Mouse (Mus musculus) adrenal gland (tissue): ENCODE results near the gene Plbd2.

Experiments
- intact Hi-C: fragments of 180-260 bp; cut with DNase I; formaldehyde crosslinking; loops from one replicate; pipeline ENCODE4 v1.15.1; 2025

Gene Plbd2

DNA sequence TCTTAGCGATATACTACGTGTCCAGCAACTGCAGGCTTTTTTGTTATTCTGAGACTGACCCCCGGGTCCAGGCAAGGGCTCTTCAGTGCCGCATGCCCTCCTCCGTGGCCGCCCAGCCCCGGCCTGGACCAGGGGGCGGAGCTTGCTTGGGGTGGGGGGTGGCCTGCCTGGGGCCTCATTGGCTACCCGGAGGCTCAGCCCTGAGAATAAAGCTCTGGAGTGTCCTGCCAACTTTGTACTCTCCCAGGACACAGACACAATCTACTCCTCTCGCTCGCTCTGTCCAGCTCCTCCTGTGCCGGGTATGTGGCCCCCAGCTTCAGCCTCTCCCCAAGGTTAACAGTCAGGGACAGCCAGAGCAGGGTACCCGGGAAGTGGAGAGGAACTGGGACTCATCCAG, 27.1 kb downstream of the Plbd2 start, which contains the start of gene Sds:
TSS of gene Sds (plus strand) at position 231 of the 400 bp plus-strand sequence.
- intact Hi-C loops, result no loop called here

DNA sequence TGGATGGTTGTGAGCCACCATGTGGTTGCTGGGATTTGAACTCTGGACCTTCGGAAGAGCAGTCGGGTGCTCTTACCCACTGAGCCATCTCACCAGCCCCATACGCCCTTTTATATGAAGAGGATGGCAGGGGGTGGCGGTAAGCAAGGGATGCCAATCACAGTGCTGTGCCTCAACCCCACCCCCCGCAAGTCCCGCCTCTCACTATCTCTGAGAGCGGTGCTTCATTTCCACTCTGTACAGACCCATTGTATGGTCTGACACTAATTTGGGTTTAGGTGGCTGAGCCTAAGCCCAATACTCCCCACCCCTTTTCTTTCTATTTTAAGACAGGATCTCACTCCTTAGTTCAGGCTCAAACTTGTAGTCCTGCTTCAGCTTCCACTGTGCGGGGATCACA, 27.6 kb downstream of the Plbd2 start:
- intact Hi-C loops, result no loop called here

DNA sequence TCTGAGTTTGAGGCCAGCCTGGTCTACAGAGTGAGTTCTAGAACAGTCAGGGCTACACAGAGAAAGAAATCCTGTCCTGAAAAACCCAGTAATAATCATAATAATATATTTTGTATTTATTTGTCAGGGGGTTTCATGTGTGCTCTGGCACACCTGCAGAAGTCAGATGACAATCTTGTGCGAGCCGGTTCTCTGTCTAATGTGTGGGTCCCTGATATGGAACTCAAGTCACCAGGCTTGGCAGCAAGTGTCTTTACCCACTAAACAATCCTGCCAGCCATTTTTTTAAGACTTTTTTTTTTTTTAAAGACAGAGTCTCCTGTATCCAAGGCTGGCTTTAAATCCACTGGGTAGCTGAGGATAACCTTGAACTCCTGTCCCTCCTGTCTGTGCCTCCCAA, 30.1 kb downstream of the Plbd2 start:
- intact Hi-C loops, result no loop called here

DNA sequence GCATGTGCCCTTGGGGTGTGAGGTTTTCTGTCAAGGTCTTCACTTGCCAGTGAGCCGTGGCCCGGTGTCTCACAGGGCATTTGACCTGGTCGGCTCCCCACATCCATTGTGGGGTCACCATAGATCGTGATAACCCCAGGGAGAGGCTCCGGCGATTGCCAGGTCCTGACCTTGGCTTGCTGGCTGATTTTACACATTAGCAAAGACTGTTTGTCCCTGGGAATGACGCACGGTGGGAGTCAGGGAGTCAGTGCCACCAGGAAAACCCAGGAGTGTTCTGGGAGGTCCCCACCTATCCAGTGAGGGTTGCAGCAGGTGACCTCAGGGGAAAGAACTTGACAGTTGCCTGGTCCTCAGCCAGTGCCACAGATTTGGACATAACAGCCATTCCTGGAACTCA, 30.7 kb downstream of the Plbd2 start, which contains the start of gene Sdsl:
TSS of gene Sdsl (minus strand) at position 41 of the 400 bp plus-strand sequence.
- intact Hi-C loops, result no loop called here

DNA sequence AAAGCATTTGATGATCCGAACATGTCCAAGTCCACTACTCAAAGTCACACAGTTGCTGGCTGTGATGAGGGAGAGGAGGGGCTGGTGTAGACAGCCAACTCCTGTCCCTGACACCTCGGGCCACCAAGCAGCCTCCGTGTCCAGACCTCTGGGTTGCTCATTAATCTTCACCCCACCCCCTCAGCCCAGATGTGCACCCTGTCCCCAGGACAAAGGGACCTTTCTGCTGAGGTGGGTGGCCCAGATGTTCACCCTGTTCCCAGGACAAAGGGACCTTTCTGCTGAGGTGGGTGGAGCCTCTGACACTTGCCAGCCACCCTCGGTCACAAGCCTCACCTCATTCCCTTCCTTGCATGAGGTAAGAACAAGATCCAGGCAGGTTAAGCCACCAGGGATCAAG, 31.9 kb downstream of the Plbd2 start:
- intact Hi-C loops, result no loop called here

DNA sequence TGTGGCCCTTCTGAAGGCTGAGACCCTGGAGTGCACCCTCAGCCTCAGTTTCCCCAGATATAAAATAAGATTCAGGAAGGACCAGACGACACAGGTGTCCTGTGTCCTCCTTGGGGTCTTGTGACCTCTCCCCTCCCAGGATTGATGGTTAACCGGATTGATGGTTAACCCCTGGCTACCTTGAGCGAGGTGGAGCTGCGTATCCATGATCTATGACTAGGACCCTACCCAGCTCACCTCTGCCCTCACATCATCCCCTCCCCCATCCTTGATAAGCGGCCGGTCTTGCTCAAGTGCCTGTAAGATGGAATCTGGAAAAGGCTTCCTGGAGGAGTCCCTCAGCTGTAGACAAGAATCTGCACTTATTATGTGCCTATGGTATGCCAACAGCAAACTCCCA, 34.6 kb downstream of the Plbd2 start:
- intact Hi-C loops, result no loop called here

DNA sequence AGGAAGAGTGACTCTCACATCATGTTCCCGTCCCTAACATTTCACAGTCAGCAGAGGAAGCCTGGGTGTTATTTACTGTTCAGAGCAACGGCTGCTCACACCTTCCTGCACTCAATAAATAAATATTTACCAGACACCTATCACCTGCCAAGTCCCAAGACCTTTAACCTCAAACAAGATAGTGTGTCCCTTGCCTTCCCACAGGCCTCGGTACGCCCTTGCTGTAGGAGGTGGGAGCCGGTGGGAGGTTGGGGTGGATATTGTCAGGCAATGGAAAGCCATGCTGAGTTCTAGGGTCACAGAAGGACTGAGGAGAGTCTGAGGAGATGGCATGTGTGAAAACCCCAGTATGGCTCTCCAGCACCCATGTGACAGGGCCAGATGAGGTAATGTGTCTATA, 35.1 kb downstream of the Plbd2 start:
- intact Hi-C loops, result no loop called here

DNA sequence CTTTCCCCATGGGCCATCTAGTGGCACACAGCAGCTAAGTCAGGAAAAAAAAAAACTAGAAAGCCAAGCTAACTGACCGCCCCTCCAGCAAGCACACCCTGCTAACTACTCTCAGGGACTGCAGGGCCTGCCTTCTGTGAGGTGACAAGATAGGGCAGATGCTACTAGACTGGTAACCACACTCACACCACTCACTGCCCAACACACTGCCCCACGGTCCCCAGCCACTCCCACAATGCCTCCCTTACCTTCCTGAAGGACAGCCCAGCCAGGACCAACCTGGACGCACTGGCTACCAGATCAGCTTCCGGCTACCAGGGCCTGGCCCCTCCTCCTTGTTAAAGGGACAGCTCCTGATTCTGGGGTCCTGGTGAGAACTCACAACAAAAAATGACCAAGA, 36.4 kb downstream of the Plbd2 start:
- intact Hi-C loops, result no loop called here

DNA sequence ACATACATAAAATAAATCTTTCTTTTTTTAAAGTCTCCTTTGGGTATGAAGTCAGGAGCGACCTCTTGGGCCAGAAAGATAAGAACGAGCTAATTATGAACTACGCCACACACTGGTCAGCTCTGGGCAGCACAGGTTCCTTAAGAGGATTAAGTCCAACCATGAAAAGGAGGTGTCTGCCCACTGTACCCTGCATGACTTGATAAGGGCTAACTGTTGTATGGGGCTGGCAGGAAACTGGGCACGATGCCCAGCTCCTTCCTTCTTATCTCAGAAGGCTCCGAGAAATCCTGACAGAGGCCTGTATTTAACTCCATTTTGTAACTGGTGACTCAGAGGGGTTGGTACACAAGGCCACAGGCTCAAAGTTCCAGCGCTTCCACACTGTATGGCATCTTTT, 37.6 kb downstream of the Plbd2 start:
- intact Hi-C loops, result no loop called here

DNA sequence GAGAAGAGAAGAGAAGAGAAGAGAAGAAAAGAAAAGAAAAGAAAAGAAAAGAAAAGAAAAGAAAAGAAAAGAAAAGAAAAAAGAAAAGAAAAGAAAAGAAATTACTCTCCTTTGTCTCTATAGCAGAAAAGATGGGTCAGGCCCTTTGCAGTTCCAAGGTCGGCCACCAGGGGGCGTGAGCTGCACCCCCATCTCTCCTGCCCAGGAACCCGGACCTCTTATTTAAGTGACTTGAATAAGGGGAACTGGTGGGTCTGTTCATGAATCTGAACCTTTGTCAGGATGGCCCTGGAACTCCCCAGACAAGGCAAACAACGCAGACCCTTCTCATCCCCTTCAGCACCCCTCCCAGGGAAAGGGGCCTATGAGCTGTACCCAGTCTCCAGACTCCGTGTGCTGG, 38.4 kb downstream of the Plbd2 start:
- intact Hi-C loops, result no loop called here

DNA sequence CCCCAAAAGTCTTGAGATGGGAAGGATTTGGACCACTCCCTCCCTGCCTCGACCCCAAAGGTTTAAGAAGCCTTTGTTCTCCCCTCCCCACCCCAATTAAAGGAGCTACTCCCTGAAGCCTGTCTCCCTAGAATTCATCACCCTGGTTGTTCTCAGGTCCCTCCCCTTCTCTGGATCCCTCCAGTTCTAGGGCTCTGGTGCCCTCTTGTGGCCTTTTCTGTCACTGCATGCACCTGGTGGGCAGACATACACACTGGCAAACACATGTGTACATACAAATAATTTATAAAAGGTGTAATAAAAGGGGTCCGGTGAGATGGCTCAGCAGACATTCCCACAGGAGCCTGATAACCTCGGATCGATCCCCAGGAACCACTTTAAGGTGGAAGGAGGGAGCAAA, 39.1 kb downstream of the Plbd2 start:
- intact Hi-C loops, result no loop called here

DNA sequence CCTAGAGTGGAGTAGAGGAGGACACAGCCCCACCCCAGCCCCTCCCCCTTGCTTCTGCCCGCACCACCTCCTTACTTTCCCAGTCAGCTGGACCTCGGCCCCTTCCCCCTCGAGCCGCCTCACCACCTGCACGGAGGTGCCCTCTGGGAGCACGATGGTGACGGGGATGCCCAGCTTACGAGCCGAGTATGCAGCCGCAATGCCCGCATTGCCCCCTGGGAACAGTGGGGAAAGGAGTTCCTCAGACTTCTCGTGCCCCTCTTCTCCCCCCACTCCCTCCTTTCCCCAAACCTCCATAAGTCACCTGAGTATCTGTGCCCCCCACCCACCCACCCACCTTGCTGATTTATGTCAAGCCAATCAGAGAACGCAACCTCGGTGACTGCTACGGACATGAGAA, 41.5 kb downstream of the Plbd2 start:
- intact Hi-C loops, result no loop called here

DNA sequence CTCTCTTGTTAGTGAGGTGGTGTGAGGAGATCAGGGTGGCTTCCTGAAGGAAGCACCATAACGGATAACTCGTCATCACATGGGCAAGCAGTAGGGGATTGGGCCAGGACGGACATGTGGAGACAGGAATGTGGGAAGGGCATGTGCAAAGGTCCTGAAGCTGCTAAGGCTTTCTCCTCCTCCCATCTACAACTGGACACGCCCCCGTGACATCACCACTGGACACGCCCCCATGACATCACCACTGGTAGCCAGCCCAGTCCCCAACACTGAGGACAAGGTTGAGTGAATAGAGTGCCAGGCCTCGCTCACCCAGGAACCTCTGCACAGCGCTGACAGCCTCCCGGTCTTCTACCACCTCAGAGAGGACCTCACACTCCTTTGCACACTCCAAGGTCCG, 44.3 kb downstream of the Plbd2 start:
- intact Hi-C loops, result no loop called here

DNA sequence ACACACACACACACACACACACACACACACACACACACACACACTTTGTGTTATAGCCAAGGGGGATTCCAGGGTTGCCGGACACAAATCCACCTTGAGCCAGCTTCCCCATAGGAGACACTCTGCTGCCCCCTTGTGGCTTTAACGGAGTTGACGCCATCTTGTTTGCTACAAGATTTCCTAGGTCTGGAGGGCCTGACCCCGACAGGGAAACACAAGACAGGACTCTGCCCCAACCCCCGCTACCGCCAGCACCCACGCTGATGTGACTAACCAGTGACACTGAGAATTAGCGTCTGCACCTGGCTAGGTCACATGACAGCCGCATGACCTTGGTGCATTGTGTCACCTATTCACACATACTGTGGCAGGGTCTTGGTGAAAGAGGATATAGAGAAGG, 45.8 kb downstream of the Plbd2 start:
- intact Hi-C loops, result no loop called here

DNA sequence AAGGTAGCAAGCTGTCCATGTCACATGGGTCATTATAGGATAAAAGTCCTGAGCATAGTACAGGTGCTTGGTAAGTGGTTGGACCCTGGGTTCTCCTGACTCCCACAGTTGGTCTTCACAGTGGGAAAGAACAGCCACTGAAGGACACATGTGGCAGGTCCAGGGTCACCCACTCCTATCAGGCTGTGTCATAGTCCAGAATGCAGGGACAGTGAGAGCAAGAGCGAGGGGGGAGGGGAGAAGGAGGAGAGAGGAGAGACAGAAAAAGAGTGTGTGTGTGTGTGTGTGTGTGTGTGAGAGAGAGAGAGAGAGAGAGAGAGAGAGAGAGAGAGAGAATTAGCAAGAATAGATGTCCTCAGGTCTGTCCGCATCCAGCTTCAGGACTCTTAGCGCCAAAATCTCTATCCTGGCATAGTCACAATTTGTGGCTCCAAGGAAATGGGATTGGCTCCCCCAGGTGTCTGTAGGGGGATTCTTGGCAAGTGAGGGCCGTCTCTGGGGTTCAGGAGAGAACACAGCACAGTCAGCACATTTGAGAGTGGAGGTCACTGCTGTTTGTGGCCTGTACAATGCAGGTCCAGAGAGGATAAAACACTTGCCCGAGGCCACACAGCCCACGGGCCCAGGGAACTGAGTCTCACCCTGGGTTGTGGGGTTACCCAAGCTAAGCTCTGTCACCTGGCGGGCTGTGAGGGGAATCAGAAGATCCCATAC, 46.4 kb downstream of the Plbd2 start:
- intact Hi-C loops, result no loop called here

DNA sequence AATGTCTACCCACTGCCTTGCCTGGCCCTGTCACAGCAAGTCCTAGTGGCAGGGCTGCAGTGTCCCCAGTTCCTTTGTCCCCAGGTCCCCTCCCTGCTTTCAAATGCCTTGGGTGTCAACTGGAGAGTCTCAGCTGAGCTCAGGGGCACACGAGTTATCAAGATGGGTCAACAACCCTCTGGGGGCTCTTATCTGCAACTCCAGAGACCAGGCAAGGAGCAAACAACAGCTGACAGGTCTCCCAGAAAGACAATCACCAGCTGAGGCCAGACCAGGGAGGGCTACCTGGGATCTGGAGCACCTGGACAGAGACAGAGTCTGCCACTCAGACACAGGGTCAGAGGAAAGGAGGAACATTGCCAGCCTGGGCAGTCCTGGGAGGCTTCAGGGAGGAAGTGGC, 47.2 kb downstream of the Plbd2 start:
- intact Hi-C loops, result no loop called here

DNA sequence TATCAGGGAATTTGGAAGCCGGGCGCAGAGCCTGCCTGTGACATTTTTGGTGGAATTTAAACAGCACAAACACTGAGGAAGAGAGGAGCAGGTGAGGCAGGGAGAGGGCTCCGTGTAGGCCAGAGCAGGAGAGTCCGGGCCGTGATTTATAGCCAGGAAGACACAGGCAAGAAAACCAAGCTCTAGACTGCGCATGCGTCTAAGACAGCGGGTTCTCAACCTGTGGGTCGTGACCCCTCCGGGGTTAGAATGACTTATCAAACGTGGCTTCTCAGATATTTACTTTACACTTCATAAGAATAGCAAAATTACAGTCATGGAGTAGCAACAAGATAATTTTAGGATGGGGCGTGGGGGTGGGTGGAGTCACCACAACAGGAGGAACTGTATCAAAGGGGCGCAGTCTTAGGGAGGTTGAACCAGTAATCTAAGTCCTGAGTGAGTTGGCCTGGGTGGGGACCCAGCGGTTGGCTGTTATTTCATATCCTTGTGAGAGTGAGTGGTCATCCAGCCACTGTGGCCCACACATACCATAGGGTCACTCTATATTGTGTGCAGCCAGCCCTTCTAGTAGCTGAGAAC, 48.6 kb downstream of the Plbd2 start:
- intact Hi-C loops, result no loop called here

DNA sequence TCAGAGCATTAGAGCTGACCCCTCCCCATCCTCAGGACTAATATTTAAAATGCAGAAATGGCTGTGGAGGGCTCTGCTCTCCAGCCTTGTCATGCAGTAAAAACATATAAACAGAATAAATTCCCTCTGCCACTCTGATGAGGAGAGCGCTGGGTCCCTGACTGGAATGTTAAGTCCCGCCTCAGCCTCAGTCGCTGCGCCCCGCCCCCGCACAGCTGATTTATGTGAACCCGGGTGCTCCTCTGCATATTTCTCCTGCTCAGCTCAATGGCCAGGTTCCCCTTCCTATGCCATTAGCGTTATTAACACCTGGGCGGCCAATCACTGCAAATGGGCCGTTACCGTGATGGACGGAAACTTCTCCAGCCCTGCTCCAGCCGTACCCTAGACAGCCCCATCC, 56.1 kb downstream of the Plbd2 start:
- intact Hi-C loops, result loop anchor here (10.0 kb wide), 1 partner anchor 303 kb away; no protein-coding TSS in a partner anchor

DNA sequence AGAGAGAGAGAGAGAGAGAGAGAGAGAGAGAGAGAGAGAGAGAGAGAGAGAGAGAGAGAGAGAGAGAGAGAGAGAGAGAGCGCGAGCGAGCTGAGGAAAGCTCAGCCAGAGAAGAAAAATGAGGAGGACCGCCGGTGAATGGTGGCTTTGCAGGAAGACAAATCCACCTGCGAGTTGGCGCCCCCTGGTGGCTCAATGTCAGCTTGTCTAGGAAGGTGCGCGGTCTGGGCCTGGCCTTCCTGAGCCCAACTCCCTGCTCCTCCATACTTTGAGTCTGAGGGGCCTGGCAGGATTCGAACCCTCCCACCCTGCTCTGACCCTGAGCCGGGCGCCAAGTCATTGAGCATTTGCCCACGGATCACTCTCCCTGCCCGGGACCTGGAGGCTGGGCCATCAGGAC, 62.7 kb downstream of the Plbd2 start:
- intact Hi-C loops, result loop anchor here (10.0 kb wide), 1 partner anchor 296 kb away; no protein-coding TSS in a partner anchor

DNA sequence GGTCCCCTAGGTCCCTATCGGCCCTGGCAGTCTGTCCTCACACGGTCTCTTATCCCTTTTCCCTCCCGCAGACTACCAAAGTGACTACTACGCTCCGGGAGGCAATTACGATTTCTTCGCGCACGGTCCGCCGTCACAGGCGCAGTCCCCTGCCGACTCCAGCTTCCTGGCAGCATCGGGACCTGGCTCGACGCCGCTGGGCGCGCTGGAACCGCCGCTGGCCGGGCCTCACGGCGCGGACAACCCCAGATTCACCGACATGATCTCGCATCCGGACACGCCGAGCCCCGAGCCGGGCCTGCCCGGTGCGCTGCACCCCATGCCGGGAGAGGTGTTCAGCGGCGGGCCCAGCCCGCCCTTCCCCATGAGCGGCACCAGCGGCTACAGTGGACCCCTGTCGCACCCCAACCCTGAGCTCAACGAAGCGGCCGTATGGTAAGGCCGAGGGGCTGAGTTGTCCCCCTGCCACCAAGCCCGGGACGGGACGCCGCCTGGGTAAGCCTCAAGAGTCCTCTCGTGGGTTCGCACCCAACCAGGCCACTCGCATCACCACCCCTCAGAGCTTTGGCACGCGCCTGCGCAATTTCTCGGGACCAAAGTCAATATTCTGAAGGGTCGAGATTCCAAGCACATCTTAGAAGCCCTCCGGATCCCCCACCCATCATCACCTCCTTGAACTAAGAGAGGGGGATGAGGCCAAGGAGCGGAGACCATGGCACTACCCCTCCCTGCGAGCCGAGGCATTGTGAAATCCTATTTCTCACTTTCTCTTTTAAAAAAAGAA, 63.3 kb downstream of the Plbd2 start:
- intact Hi-C loops, result loop anchor here (10.0 kb wide), 1 partner anchor 295 kb away; no protein-coding TSS in a partner anchor

DNA sequence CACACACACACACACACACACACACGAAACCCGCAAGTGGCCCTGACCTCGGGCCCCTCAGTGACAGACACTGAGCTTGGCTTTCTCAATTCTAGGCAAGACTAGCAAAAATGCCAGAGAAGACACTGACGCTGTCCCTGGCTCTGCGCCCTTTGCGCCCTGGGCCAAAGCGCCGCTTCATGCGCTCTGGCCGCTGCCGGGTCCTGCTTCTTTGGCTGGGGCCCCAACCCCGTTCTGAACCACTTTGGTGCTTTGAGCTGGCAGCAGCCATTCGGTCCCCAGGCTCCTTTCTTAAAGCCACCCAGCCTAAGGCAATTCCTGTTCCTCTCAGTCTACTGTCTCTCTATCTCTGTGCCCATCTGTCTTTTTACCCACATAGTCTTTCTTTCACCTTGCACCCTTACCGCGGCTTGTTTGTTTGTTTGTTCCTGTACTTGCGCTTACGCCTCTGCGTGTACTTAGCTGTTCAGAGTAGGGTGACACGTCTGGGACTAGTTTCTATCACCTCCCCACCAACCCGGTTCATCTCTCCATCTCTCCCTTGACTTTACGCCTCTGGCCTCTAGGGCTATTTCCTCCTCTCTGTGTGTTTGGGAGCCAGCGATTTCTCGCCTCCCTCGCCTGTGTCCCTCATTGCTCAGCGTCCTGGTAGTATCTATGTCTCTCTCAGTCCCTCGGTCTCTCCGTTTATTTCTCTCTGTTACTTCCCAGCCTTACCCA, 64.3 kb downstream of the Plbd2 start:
- intact Hi-C loops, result no loop called here

DNA sequence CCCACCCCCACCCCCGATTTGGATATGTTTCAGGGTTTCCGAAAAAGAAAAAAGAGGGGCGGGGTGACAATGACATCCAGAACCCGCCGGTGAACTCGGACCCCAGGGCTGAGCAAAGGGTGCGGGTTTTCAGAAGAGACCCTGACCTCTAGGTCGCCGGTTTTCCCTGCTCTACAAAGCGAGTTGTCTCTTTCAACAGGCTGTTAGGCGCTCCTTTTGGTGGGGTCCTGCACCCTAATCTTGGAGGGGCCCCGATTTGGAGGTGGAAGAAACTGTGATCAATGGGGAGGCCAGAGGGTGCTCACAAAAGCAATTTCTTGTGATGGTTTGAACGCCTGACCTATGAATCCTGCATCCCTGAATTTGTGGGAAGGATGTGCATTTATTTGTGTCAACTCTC, 65.0 kb downstream of the Plbd2 start:
- intact Hi-C loops, result no loop called here
